Mouse (Mus musculus): ENCODE results near the gene Nedd4. TPM values are rescaled to one million over a fixed set of nuclear protein-coding genes. Genes with fewer than 3 reads are reported as not detected.

The Nedd4 gene
- polyA plus RNA-seq (2015; fragmentation: Nextera tagmentation; extraction: Ambion mirVana), result 142 and 160 TPM in 2 replicates

DNA sequence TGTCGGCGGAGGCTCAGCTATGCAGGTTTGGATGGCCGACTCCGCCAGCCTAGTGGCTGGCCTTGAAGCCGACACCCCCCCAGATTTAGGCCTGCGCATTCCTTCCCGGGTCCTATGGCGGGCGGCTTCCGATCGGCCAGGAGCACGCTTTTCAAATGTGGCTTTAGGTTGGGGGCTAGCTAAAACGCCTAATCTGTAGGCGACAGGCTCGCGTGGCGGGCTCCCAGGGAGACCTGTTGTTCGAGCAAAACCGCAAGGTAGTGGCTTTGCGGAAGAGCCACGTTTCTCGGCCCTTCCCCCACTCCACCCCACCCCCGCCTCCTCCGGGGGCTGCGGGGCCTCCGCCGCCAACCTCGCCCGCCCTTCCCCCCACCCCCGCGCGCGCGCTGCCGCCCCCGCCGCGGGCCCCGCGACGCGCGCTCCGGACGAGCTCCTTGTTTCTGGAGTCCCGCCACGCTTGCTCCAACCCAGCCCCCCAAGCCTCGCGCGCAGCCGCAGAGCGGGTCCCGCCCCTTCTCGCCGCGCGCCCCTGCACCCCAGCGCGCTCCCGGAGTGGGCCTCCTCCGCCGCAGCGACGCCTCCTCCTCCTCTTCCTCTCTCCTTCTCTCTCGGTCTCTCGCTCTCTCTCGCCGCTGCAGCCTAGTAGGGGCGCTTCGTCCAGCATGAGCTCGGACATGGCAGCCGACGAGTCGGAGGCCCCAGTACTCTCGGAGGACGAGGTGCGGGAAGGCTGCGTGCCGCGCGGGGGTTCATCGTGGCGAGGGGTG, at the start of gene Nedd4:
Gene Nedd4 (plus strand): TSS at position 452 of the 767 bp plus-strand sequence.
- peaks cover 12% of the 10 kb centered on the region; the same call in 1 of the 2 replicates for H3K36me3 ChIP-seq (ENCODE audit: control insufficient read depth, insufficient read depth)
- H3K4me1 ChIP-seq (replicated peaks; ENCODE audit: control insufficient read depth, insufficient read depth, low read length), result 0 out of 2 replicates have a peak, but pooled peaks cover 3% of the 10 kb centered on the region
- peak within 1 kb of the TSS; percentile 93 for H3K9ac ChIP-seq (ENCODE audit: low read depth, low read length)
- H3K27me3 ChIP-seq (replicated peaks; ENCODE audit: control insufficient read depth, insufficient read depth, low read length), result no peaks in the 10 kb centered on the region
- WGBS, result under 1% methylated on average over 63 of the region's 83 CpGs
- H3K4me2 ChIP-seq (replicated peaks; ENCODE audit: low read depth), result peak within 1 kb of the TSS; percentile 79
- peak; percentile 91 for ATAC-seq
- H3K4me3 ChIP-seq (ENCODE audit: low read depth, low read length), result peak within 1 kb of the TSS; percentile 93
- TF ChIP-seq CTCF (IDR thresholded peaks at IDR 0.05; ENCODE audit: low read depth), result peak; percentile 29
- peak within 1 kb of the TSS; percentile 99 for H3K27ac ChIP-seq (ENCODE audit: low read depth, low read length)
- H3K9me3 ChIP-seq (ENCODE audit: control insufficient read depth), result no peaks in the 10 kb centered on the region

DNA sequence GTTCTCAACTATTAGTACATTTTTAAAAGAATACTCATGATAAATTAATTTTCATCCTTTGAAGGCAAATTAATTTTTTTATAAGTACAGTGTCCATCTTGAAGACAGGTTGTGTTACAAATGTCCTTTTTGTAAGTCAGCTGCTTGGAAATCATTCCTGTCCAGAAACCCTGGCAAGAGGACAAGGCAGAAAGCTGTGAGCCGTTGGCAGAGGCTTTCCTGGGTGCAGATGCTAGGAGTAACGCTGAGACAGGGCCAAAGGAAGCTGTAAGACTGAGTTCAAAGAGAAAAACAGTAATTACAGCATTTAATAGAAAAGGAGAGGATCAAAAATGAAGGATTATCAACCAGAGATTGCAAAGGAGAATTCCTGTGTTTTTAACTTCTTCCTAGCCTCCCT, 48.3 kb upstream of the Nedd4 start:
- WGBS, result 64% methylated on average over 2 of the region's 2 CpGs
- ATAC-seq, result no peak
- Histone ChIP-seq H3K36me3 (ENCODE audit: control insufficient read depth, insufficient read depth) (peaks cover 45% of the 10 kb centered on the region), H3K9me3 (ENCODE audit: control insufficient read depth) (no peaks in the 10 kb centered on the region), H3K4me1 (replicated peaks; ENCODE audit: control insufficient read depth, insufficient read depth, low read length) (no peaks in the 10 kb centered on the region), H3K4me3 (ENCODE audit: low read depth, low read length) (no peak overlapping the region), H3K4me2 (replicated peaks; ENCODE audit: low read depth) (no peak overlapping the region), H3K9ac (ENCODE audit: low read depth, low read length) (no peak overlapping the region), H3K27me3 (replicated peaks; ENCODE audit: control insufficient read depth, insufficient read depth, low read length) (no peaks in the 10 kb centered on the region), H3K27ac (ENCODE audit: low read depth, low read length) (no peak overlapping the region)
- no peak for TF ChIP-seq CTCF (IDR thresholded peaks at IDR 0.05; ENCODE audit: low read depth)

DNA sequence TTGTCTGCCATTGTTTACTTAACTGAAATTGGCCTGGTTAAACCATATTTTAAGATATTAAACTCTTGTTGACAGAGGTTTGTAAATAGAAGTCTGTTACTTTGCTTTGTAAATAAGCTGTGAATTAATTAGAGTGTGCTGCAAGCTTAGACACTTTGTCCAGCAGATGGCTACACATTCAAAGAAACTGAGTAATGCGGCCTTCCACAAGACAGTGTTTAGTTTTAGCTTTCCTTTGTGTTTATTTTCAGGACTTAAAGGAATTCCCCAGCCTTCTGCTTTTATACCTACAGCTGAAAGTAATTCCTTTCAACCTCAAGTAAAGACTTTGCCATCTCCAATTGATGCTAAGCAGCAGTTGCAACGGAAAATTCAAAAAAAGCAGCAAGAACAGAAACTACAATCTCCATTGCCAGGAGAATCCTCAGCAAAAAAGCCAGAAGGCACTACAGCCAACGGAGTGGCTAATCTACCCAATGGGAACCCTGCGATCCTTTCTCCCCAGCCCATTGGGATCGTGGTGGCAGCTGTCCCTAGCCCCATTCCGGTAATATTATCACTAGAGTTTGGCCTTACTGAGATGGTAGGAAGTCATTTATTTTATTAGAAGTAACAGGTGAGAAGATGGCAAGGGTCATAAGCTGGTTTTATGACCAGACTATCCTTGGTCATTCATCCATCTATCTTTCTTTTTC, 47.2 kb upstream of the Nedd4 start:
- Histone ChIP-seq H3K9me3 (ENCODE audit: control insufficient read depth) (no peaks in the 10 kb centered on the region), H3K27me3 (replicated peaks; ENCODE audit: control insufficient read depth, insufficient read depth, low read length) (no peaks in the 10 kb centered on the region), H3K4me3 (ENCODE audit: low read depth, low read length) (no peak overlapping the region), H3K4me1 (replicated peaks; ENCODE audit: control insufficient read depth, insufficient read depth, low read length) (no peaks in the 10 kb centered on the region), H3K4me2 (replicated peaks; ENCODE audit: low read depth) (no peak overlapping the region), H3K27ac (ENCODE audit: low read depth, low read length) (no peak overlapping the region), H3K9ac (ENCODE audit: low read depth, low read length) (no peak overlapping the region), H3K36me3 (ENCODE audit: control insufficient read depth, insufficient read depth) (peaks cover 44% of the 10 kb centered on the region)
- WGBS, result 63% methylated on average over 6 of the region's 6 CpGs
- no peak for ATAC-seq
- peak; percentile 67 for TF ChIP-seq CTCF (IDR thresholded peaks at IDR 0.05; ENCODE audit: low read depth)

DNA sequence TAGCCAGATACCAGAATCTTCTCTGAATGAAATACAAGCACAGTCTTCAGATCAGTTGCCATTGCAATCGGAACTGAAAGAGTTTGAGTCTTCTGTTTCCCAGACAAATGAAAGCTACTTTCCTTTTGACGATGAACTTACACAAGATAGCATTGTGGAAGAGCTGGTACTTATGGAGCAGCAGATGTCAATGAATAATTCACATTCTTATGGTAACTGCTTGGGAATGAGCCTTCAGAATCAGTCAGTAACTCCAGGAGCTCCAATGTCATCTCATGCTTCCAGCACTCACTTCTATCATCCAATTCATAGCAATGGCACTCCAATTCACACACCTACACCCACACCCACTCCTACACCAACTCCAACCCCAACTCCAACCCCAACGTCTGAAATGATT, 44.1 kb upstream of the Nedd4 start:
- no peak overlapping the region for H3K4me2 ChIP-seq (replicated peaks; ENCODE audit: low read depth)

DNA sequence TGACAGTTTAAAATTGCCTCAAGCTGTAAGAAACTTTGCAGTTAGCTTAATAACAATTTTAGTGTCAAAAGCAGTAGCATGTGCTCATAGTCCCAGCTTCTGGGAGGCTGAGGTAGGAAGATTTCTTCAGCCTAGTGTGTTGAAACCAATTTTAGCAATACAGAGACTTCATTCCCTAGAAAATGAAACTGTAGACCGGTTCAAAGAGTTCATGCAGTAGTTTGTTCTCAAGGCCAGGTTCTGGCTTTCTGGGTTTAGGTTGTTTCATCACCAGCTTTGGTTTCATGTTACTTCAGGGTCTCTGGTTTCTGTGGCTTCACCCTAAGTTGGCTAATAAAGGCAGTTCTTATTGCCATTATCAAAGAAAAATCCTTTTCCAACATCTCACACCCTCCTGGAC, 38.5 kb upstream of the Nedd4 start:
- Histone ChIP-seq H3K4me3 (ENCODE audit: low read depth, low read length) (no peak overlapping the region), H3K4me1 (replicated peaks; ENCODE audit: control insufficient read depth, insufficient read depth, low read length) (peaks cover under 1% of the 10 kb centered on the region; the same call in 1 of the 2 replicates), H3K4me2 (replicated peaks; ENCODE audit: low read depth) (no peak overlapping the region), H3K9ac (ENCODE audit: low read depth, low read length) (no peak overlapping the region), H3K27me3 (replicated peaks; ENCODE audit: control insufficient read depth, insufficient read depth, low read length) (no peaks in the 10 kb centered on the region), H3K36me3 (ENCODE audit: control insufficient read depth, insufficient read depth) (peaks cover 8% of the 10 kb centered on the region; the same call in 1 of the 2 replicates), H3K9me3 (ENCODE audit: control insufficient read depth) (no peaks in the 10 kb centered on the region), H3K27ac (ENCODE audit: low read depth, low read length) (no peak overlapping the region)
- no peak for TF ChIP-seq CTCF (IDR thresholded peaks at IDR 0.05; ENCODE audit: low read depth)
- no peak for ATAC-seq
- 76% methylated on average over 1 of the region's 1 CpGs for WGBS

More for the DNA sequence above, 44.1 kb upstream of the Nedd4 start:
- no peak for ATAC-seq
- no peaks in the 10 kb centered on the region for H3K27me3 ChIP-seq (replicated peaks; ENCODE audit: control insufficient read depth, insufficient read depth, low read length)
- peaks cover 37% of the 10 kb centered on the region for H3K36me3 ChIP-seq (ENCODE audit: control insufficient read depth, insufficient read depth)
- no peak overlapping the region for H3K4me3 ChIP-seq (ENCODE audit: low read depth, low read length)
- H3K4me1 ChIP-seq (replicated peaks; ENCODE audit: control insufficient read depth, insufficient read depth, low read length), result no peaks in the 10 kb centered on the region
- no peak for TF ChIP-seq CTCF (IDR thresholded peaks at IDR 0.05; ENCODE audit: low read depth)
- no peak overlapping the region for H3K9ac ChIP-seq (ENCODE audit: low read depth, low read length)
- no peak overlapping the region for H3K27ac ChIP-seq (ENCODE audit: low read depth, low read length)
- 90% methylated on average over 3 of the region's 3 CpGs for WGBS
- H3K9me3 ChIP-seq (ENCODE audit: control insufficient read depth), result no peaks in the 10 kb centered on the region

DNA sequence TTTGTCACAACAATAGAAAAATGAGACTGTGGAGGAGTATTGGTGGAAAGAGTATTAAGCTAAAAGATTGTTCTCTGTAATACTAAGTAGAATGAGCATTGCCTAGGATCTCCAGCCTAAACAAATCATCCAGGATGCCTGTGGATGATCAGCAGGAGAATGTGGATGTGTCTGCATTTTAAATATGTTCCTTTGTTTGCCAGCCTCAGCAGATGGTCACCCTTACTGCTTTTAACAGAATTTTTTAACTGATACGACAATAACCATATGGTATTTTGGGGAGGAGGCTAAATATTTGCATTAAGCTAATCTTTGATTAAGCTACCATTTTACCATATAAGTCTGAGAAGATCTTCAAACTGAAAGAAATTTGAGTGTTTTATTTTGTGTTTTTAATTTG, 34.5 kb upstream of the Nedd4 start:
- Histone ChIP-seq H3K4me3 (ENCODE audit: low read depth, low read length) (no peak overlapping the region), H3K4me1 (replicated peaks; ENCODE audit: control insufficient read depth, insufficient read depth, low read length) (peaks cover 3% of the 10 kb centered on the region; the same call in 1 of the 2 replicates), H3K27me3 (replicated peaks; ENCODE audit: control insufficient read depth, insufficient read depth, low read length) (no peaks in the 10 kb centered on the region), H3K4me2 (replicated peaks; ENCODE audit: low read depth) (no peak overlapping the region), H3K9ac (ENCODE audit: low read depth, low read length) (no peak overlapping the region), H3K27ac (ENCODE audit: low read depth, low read length) (no peak overlapping the region), H3K36me3 (ENCODE audit: control insufficient read depth, insufficient read depth) (no peaks in the 10 kb centered on the region), H3K9me3 (ENCODE audit: control insufficient read depth) (no peaks in the 10 kb centered on the region)
- ATAC-seq, result no peak
- no peak for TF ChIP-seq CTCF (IDR thresholded peaks at IDR 0.05; ENCODE audit: low read depth)
- 50% methylated on average over 1 of the region's 1 CpGs for WGBS
